Mouse (Mus musculus): ENCODE data around the gene Olfr13. TPM values are rescaled to one million over a fixed set of nuclear protein-coding genes. Genes with fewer than 3 reads are reported as not detected.

The Olfr13 gene
- polyA plus RNA-seq, 1 experiment from 2014 or later = not detected

Other genes starting within 250 kb of the Olfr13 start
- gene Olfr444, start 223.1 kb upstream of the Olfr13 start, polyA plus RNA-seq (2015; fragmentation: Nextera tagmentation; extraction: Ambion mirVana) = not detected in 2 replicates
- not detected in 2 replicates for gene Olfr441, start 65.8 kb upstream of the Olfr13 start, polyA plus RNA-seq (2015; fragmentation: Nextera tagmentation; extraction: Ambion mirVana)
- gene Olfr237-ps1, start 25.6 kb upstream of the Olfr13 start, polyA plus RNA-seq (2015; fragmentation: Nextera tagmentation; extraction: Ambion mirVana) = not detected in 2 replicates
- not detected in 2 replicates for gene Olfr437, start 8.9 kb upstream of the Olfr13 start, polyA plus RNA-seq (2015; fragmentation: Nextera tagmentation; extraction: Ambion mirVana)
- not detected in 2 replicates for gene Olfr435, start 25.0 kb downstream of the Olfr13 start, polyA plus RNA-seq (2015; fragmentation: Nextera tagmentation; extraction: Ambion mirVana)
- not detected in 2 replicates for gene Olfr434, start 40.9 kb downstream of the Olfr13 start, polyA plus RNA-seq (2015; fragmentation: Nextera tagmentation; extraction: Ambion mirVana)
- not detected in 2 replicates for gene Olfr47, start 59.4 kb downstream of the Olfr13 start, polyA plus RNA-seq (2015; fragmentation: Nextera tagmentation; extraction: Ambion mirVana)
- gene Arhgef5, start 93.4 kb downstream of the Olfr13 start, polyA plus RNA-seq (2015; fragmentation: Nextera tagmentation; extraction: Ambion mirVana) = 2.5 and 3.0 TPM in 2 replicates
- not detected in 2 replicates for gene Nobox, start 137.4 kb downstream of the Olfr13 start, polyA plus RNA-seq (2015; fragmentation: Nextera tagmentation; extraction: Ambion mirVana)

Measured in midbrain, embryonic 15.5 days (tissue).